Mouse (Mus musculus) cerebellum, postnatal 4 days (tissue): ENCODE results near the gene Gprasp1.
"Not testable (repeated sequence)": the region's sequence is repeated elsewhere in the genome, so short reads cannot be mapped to it uniquely, and the experiment has no call there.

Experiments used
- DNase-seq, 2 experiments: peaks; one replicate each; pipeline ENCODE4 v3.0.0; 2022; ENCODE audit warnings: low spot score in 2 of 2, mixed read lengths in 1 of 2

Gprasp1 gene

DNA sequence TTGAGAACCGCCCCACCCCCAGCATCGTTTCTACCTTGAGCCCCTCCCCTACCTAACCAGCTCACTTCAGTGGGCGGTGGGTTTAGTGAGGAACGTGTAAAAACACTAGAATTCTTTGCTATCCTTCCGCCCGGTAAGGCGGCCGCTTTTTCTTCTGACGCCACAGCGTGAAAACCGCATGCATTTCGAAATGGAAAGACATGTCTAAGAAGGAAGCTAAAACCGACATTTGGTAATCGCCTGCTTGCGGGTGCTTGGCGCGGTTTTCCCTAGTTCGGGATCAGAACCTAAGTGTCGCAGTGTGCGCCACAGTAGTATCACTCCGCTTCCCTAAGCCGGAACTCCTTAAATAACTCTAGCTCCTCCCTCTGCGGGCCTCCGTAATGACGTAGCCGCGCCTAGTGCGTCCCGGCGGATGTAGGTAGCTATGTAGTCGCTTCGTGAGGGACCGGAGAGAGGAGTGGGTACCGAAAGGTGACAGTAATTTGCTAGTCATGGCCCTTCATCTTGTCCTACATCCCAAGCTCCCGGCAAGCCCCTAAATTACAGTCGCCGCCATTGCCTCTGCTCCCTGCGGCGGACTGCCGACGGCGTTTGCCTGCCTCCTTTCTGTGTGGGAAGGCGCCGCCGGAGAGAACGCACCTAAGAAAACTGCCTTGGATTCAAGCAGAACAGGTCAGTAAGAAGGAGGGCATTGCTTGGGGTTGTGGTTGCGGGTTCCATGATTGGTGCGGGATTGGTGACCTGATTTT lies at the start of gene Gprasp1, which contains the start of gene Armcx5:
TSS of gene Gprasp1 (plus strand) at position 430 of the 752 bp plus-strand sequence.
TSS of gene Armcx5 (plus strand) at position 430 of the 752 bp plus-strand sequence.
- DNase-seq, result peak; percentile 41 to 71

- no peak for DNase-seq
These were observed 48.9 kb upstream of the Gprasp1 start, which contains the start of gene Tcp11x2 for GRCm38 (mm10) chrX:135693633-135694032. Gene Tcp11x2, minus strand, starts transcription at chrX:135693790.

DNA sequence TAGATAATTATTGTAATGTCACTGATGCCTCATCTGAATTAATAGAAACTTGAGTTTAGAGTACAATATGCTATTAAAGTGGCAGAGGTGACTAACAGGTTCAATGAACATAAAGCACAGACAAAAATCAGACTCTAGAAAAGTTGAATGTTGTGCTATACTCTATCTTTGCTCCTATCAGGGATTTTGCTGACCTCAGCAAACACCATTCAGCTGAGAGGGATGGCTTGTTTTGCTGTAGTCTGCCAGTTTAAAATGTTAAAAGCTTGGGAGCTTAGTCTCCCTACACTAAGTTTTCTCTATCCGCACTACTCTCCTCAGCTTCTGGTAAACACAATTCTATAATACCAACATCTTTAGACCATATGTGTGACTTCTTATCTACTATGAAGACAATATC lies 39.4 kb upstream of the Gprasp1 start:
- no peak for DNase-seq

GRCm38 (mm10) chrX:135704349-135704748 lies 38.2 kb upstream of the Gprasp1 start:
- no peak for DNase-seq

GRCm38 (mm10) chrX:135712845-135713244 lies 29.7 kb upstream of the Gprasp1 start:
- no peak for DNase-seq

DNA sequence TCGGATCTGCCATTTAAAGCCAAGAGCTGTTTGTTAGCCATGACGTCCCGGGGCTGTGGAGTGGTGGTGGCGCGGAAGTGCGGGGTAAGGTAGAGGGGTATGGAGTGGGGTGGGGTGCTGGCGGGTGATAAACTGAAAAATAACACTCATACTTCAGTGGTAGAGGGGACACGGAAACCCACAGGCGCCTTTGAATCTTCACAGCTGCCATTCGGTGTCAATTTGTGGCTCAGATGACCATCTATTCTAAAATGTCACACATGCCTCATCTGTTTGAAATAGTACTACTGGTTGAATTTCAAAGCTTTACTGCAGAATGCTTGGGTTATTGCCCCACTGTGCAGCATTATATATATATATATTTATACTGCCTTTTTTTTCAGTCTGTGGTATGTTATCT lies 17.4 kb upstream of the Gprasp1 start, which contains the start of gene Tmsb15a:
TSS of gene Tmsb15a (minus strand) at position 101 of the 400 bp plus-strand sequence.
- no peak for DNase-seq

- DNase-seq, result no peak
These were observed 3.6 kb upstream of the Gprasp1 start for GRCm38 (mm10) chrX:135738730-135739520.

DNA sequence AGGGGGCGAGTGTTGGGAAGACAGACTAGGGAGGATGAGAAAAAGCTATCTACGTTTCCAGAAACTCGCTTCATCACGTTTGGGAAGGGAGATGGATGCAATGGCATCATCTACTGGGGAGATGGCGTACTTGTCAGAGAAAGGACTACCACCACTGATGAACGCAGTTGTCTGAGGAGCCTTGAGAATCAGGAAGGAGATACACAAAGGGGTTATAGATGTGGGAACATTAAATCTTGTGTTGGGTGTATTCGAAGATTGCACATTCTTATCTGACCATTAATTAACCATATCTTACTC lies 473 bp downstream of the Gprasp1 start:
- DNase-seq, result no peak

DNA sequence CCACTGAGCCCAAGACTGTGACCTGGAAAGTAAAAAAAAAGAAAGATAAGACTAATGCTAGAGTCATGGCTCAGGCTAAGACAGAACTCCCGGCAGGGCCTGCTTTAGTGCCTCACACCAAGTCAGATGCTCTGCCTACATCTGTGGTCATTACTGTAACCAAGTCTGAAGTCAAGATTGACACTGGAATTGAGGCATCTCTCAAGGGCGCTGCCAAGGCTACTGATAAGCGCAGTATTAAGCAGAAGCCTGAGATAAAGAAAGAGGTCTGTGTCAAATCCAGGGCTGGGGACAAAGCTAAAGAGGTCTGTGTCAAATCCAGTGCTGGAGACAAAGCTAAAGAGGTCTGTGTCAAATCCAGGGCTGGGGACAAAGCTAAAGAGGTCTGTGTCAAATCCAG lies 2.8 kb downstream of the Gprasp1 start:
- not testable (repeated sequence) for DNase-seq

- peak; percentile 31 to 70 for DNase-seq
These were observed 10.3 kb downstream of the Gprasp1 start for GRCm38 (mm10) chrX:135752832-135753231.

DNA sequence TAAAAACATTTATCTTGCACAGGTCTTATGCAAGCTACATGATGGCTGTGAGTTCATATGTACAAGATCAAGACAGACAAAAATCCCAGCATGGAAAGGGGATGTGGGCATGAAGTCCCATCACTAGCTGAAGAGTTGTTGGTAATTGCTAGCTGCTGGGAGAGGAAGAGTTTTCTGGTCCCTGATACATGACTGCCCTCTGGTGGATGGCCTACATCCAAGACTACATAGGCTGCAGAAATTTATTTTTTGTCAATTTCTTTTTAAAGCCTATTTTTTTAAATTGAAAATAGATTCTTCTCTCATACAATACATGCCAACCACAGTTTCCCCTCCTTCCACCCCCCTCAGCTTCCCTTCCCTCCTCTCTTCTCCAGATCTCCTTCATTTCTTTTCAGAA lies 19.2 kb downstream of the Gprasp1 start:
- peak in 1 of 2 experiments; percentile 10 for DNase-seq

DNA sequence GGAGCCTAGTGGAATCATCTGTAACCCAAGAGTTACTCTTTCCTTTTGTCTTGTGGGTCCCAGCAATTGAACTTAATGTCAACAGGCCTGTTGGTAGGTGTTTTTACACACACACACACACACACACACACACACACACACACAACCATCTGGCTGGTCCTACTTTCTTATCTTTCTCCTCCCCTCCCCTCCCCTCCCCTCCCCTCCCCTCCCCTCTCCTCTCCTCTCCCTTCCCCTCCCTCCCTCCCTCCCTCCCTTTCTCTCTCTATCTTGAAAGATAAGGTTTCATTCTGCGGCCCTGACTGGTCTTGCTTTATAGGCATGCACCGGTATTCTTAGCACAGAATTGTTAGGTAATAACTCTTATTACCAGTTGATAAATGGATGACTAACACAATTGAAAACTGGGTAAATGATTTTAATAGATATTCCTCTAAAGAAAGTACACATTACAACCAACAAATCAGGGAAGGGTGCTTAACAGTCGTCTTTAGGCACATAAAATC lies 25.6 kb downstream of the Gprasp1 start:
- no peak for DNase-seq

DNA sequence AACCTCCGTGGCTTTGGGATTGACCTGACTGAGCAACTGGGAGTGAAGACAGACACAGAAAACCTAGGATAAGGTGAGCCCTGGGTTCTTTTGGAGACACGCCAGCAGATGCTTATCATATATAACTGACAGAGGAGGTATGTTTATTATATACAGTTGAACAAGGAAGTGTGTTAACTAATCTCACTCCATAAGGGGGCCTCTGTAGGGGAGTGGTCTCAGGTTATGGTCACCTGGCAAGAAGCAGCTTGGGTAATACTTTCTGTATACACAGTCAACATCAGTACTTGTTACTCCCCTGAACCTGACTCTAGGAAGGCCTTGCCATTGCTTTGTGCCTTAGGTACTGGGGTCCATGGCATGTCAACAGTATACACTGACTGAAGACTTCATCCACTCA lies 26.0 kb downstream of the Gprasp1 start:
- no peak for DNase-seq

- no peak for DNase-seq
These were observed 49.0 kb downstream of the Gprasp1 start for GRCm38 (mm10) chrX:135791536-135791935.

- DNase-seq, result no peak
These were observed 49.8 kb downstream of the Gprasp1 start for GRCm38 (mm10) chrX:135792326-135792725.

GRCm38 (mm10) chrX:135795591-135796304 lies 53.2 kb downstream of the Gprasp1 start:
- DNase-seq, result peak; percentile 45 to 62

DNA sequence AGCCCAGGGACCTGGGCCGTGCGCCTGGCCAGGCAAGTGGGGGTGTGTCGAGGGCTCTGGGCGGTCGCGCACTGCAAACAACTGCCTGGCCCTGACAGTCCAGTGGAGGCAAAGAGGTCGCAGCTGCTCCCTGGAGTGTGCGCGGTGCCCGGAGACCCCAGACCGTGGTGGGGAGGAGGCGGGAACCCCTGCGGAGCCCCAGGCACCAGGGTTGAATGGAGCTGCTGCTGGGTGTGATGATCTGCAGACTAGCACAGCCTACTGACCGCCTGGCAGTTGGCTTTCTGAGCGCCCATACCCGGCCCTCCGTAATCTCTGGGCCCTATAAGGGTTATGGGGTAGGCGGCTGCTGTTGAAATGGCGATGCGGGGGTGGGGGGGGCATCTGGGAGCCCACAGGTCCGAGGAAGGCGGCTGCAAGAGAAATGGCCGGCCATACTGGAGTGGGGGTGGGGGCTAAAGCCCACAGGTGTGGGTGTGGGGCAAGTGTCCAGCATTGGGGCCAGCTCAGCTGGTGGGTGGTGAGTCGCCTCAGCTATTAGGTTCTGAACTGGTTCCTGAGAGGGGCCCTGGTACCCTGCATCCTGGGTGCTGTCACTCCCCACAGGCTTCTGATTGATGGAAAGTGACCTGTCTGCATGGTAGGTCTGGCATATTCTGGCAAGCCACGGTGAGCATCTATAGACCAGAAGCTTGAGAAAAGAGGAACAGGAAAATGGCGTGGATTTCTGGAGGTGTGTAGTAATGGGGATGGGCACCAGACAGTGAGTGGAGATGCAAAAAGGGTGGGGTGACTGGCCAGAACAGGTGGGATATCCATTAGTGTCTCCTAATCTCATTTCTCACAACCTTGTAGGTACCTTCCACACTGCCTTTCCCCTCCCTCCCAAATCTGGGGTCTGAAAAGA lies 54.0 kb downstream of the Gprasp1 start:
- peak in 1 of 2 experiments; percentile 17 for DNase-seq

DNA sequence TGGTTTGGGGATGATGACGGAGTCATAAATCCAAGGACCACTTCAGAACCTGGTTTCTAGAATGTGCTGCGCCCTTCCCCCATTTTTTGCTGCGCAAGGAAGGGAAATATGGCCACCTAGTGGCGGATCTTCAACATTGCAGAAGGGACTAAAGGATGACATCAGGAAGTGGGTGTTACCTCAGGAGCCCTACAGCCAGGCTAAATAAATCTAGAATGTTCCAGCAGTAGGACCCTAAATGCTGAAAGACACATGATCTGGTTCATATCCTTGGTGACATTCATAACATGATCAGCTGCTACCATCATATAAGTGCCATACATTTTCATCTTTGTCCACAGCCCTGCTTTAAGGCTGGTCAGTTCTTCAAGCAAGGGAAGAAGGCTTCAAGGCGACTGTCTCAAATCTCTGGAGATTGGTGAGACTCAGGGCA lies 54.7 kb downstream of the Gprasp1 start, which contains the start of gene Bhlhb9:
TSS of gene Bhlhb9 (plus strand) at position 383 of the 433 bp plus-strand sequence.
- DNase-seq, result peak; percentile 31 to 55

- DNase-seq, result no peak
These were observed 61.6 kb downstream of the Gprasp1 start for GRCm38 (mm10) chrX:135804149-135804548.

DNA sequence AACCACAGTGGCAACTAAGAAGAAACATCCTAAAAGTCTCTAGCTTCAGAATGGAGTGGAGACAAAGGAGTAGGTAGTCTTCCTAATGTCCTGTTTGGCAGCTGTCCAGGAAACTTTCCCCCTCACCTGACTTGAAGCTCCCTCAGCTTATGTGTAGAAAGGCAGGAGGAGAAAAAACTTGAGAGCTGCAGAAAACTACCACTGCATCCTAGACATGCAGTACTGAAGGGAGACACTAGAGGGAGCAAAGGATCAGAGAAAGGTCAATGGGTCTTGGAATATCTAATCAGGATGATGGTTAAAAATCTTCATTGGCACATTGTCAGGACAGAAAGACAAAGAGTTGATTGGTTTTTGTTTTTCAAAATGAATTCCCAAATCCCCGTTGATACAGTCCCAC lies 63.2 kb downstream of the Gprasp1 start:
- peak in 1 of 2 experiments; percentile 52 for DNase-seq

DNA sequence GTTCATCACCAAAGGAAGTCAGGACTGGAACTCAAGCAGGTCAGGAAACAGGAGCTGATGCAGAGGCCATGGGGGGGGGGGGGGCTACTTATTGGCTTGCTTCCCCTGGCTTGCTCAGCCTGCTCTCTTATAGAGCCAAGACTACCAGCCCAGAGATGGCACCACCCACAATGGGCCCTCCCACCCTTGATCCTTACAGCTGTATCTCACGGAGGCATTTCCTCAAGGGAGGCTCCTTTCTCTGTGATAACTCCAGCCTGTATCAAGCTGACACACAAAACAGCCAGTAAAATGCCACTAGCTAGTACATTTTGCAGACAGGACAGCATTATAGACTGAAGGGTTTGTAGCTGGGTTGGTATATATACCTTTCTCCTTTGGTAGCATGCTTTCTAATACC lies 93.4 kb downstream of the Gprasp1 start:
- DNase-seq, result not testable (repeated sequence)
